Mouse (Mus musculus): Measurements from ENCODE around the gene Sez6l. TPM values are rescaled to one million over a fixed set of nuclear protein-coding genes. Genes with fewer than 3 reads are reported as not detected.

Gene Sez6l
- total and polyA plus RNA-seq, 2 experiments from 2014 or later = 43.5 to 80.1 TPM

DNA sequence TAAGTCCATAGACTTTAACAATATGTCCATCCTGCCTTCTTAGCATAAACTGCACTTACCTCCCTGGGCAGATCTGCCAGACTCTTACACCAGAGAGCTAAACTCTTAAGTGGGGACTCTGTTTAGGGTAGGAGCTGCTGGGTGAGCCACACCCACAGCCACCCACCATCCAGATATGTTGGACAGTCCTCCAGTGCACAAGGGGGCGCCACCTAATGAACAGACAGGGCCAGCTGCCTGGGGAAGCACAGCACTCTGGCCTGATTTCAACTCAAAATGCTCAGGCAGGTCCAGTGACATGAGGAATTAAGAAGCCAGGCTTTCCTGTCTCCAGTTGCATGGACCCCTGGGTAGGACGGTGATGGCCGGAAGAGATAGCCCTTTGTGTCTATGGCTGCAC is 60.5 kb downstream of the Sez6l start:
- no peaks in the 10 kb centered on the region for H3K9me3 ChIP-seq (ENCODE audit: low read length)
- H3K36me3 ChIP-seq (ENCODE audit: insufficient read depth, low read length) = no peaks in the 10 kb centered on the region
- no peak overlapping the region for H3K27ac ChIP-seq
- ATAC-seq = no peak
- no peak overlapping the region for H3K9ac ChIP-seq (replicated peaks; ENCODE audit: low read length)
- H3K4me2 ChIP-seq (ENCODE audit: low read depth, low read length) = no peak overlapping the region
- H3K4me1 ChIP-seq (ENCODE audit: insufficient read depth, low read length) = peaks cover 29% of the 10 kb centered on the region
- no peak for DNase-seq (ENCODE audit: low spot score)
- no peaks in the 10 kb centered on the region for H3K27me3 ChIP-seq (ENCODE audit: insufficient read depth, low read length)
- no peak overlapping the region for H3K4me3 ChIP-seq (ENCODE audit: low read length)
- TF ChIP-seq CTCF (IDR thresholded peaks at IDR 0.05; ENCODE audit: low read depth) = peak; percentile 34
- WGBS = 95% methylated on average over 3 of the region's 3 CpGs

DNA sequence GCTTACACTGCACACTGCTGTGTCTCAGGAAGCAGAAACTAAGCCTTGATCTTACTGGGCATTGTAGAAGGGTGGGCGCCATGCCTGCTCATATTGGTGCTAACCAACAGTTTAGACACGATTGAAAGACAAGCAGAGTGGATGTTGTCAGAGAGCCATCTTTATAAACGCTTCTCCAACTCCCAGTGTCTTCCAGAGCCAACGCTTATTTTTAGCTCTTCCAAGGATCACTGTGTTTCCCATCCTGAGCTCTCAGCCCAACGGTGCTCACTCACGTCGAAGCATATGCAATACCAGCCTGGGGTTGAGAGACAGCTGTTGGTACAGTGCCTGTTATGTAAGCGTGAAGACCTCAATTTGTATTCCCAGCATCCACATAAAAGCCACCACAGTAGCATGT is 66.6 kb downstream of the Sez6l start:
- Histone ChIP-seq H3K27me3 (ENCODE audit: insufficient read depth, low read length) (no peaks in the 10 kb centered on the region), H3K9me3 (ENCODE audit: low read length) (no peaks in the 10 kb centered on the region), H3K36me3 (ENCODE audit: insufficient read depth, low read length) (no peaks in the 10 kb centered on the region), H3K4me2 (ENCODE audit: low read depth, low read length) (no peak overlapping the region), H3K9ac (replicated peaks; ENCODE audit: low read length) (no peak overlapping the region), H3K4me3 (ENCODE audit: low read length) (no peak overlapping the region), H3K27ac (0 out of 2 replicates have a peak overlapping the region, but pooled peaks have one; percentile 5), H3K4me1 (ENCODE audit: insufficient read depth, low read length) (peaks cover 10% of the 10 kb centered on the region)
- WGBS = 48% methylated on average over 8 of the region's 8 CpGs
- ATAC-seq (no peak), DNase-seq (ENCODE audit: low spot score) (no peak)
- no peak for TF ChIP-seq CTCF (IDR thresholded peaks at IDR 0.05; ENCODE audit: low read depth)

GRCm38 (mm10) chr5:112509916-112510315 is 67.1 kb downstream of the Sez6l start:
- no peak overlapping the region for H3K4me3 ChIP-seq (ENCODE audit: low read length)
- H3K4me2 ChIP-seq (ENCODE audit: low read depth, low read length) = no peak overlapping the region
- no peak overlapping the region for H3K9ac ChIP-seq (replicated peaks; ENCODE audit: low read length)
- TF ChIP-seq CTCF (IDR thresholded peaks at IDR 0.05; ENCODE audit: low read depth) = no peak
- no peak for ATAC-seq
- H3K36me3 ChIP-seq (ENCODE audit: insufficient read depth, low read length) = no peaks in the 10 kb centered on the region
- H3K9me3 ChIP-seq (ENCODE audit: low read length) = no peaks in the 10 kb centered on the region
- no peak for DNase-seq (ENCODE audit: low spot score)
- H3K27me3 ChIP-seq (ENCODE audit: insufficient read depth, low read length) = no peaks in the 10 kb centered on the region
- 80% methylated on average over 5 of the region's 5 CpGs for WGBS
- H3K4me1 ChIP-seq (ENCODE audit: insufficient read depth, low read length) = peaks cover 13% of the 10 kb centered on the region
- 0 out of 2 replicates have a peak overlapping the region, but pooled peaks have one; percentile 5 for H3K27ac ChIP-seq

DNA sequence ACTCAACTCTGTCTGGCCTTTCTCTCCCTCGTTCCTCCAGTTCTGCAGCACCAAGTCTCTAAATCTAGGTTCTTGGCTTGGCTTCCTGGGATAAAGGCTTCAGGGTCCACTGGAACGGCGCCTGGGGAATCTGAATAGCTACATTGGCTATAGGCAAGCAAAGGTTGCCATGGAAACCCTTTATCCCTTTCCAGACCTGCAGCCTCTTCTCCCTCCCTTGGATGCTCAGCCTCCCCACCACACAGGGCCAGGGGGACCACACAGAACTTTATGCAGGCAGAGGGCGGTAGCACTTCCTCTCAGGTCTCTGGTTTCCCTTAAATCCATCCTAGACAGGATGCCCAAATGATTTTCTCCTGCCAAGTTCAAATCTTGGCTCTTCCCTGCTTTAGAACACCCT is 71.4 kb downstream of the Sez6l start:
- 15% methylated on average over 4 of the region's 4 CpGs for WGBS
- H3K4me3 ChIP-seq (ENCODE audit: low read length) = no peak overlapping the region
- no peaks in the 10 kb centered on the region for H3K36me3 ChIP-seq (ENCODE audit: insufficient read depth, low read length)
- H3K4me1 ChIP-seq (ENCODE audit: insufficient read depth, low read length) = peaks cover 15% of the 10 kb centered on the region
- peak; percentile 89 for DNase-seq (ENCODE audit: low spot score)
- peak; percentile 39 for TF ChIP-seq CTCF (IDR thresholded peaks at IDR 0.05; ENCODE audit: low read depth)
- H3K9me3 ChIP-seq (ENCODE audit: low read length) = no peaks in the 10 kb centered on the region
- H3K27me3 ChIP-seq (ENCODE audit: insufficient read depth, low read length) = no peaks in the 10 kb centered on the region
- no peak overlapping the region for H3K4me2 ChIP-seq (ENCODE audit: low read depth, low read length)
- no peak overlapping the region for H3K9ac ChIP-seq (replicated peaks; ENCODE audit: low read length)
- peak; percentile 83 for ATAC-seq
- H3K27ac ChIP-seq = peak overlapping the region; percentile 64

DNA sequence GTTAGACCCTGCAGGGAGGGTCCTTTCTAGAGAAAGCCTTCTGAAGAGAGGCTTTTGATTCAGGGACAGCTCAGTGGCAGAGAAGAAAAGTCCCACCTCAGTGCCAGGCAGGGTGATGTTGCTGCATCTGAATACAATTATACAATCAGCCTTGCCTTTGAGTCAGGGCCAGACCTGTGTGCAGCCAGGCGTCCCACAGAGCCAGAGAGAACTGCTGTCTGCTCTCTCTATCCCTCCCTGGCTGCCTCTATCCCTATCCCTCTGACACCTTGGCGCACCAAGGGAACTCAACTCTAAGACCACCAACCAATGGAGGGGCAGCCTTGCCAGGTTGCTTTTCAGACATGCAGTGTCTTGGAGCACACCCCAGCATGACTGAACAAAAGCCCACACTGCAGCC is 75.6 kb downstream of the Sez6l start:
- Histone ChIP-seq H3K4me3 (ENCODE audit: low read length) (no peak overlapping the region), H3K9ac (replicated peaks; ENCODE audit: low read length) (no peak overlapping the region), H3K4me1 (ENCODE audit: insufficient read depth, low read length) (peaks cover 27% of the 10 kb centered on the region), H3K36me3 (ENCODE audit: insufficient read depth, low read length) (no peaks in the 10 kb centered on the region), H3K9me3 (ENCODE audit: low read length) (no peaks in the 10 kb centered on the region), H3K27ac (peak overlapping the region; percentile 54; the same call in 1 of the 2 replicates), H3K27me3 (ENCODE audit: insufficient read depth, low read length) (no peaks in the 10 kb centered on the region), H3K4me2 (ENCODE audit: low read depth, low read length) (no peak overlapping the region)
- WGBS = 34% methylated on average over 2 of the region's 2 CpGs
- TF ChIP-seq CTCF (IDR thresholded peaks at IDR 0.05; ENCODE audit: low read depth) = no peak
- DNase-seq (ENCODE audit: low spot score) (peak; percentile 52), ATAC-seq (peak; percentile 27; the same call in 1 of the 2 replicates)

GRCm38 (mm10) chr5:112499918-112500682 is 76.9 kb downstream of the Sez6l start:
- DNase-seq (ENCODE audit: low spot score) (peak; percentile 60), ATAC-seq (peak; percentile 41)
- Histone ChIP-seq H3K4me3 (ENCODE audit: low read length) (no peak overlapping the region), H3K9ac (replicated peaks; ENCODE audit: low read length) (no peak overlapping the region), H3K27ac (no peak overlapping the region; the same call in 1 of the 2 replicates), H3K9me3 (ENCODE audit: low read length) (no peaks in the 10 kb centered on the region), H3K4me2 (ENCODE audit: low read depth, low read length) (no peak overlapping the region), H3K4me1 (ENCODE audit: insufficient read depth, low read length) (peaks cover 18% of the 10 kb centered on the region), H3K36me3 (ENCODE audit: insufficient read depth, low read length) (no peaks in the 10 kb centered on the region), H3K27me3 (ENCODE audit: insufficient read depth, low read length) (no peaks in the 10 kb centered on the region)
- 47% methylated on average over 8 of the region's 8 CpGs for WGBS
- TF ChIP-seq CTCF (IDR thresholded peaks at IDR 0.05; ENCODE audit: low read depth) = 0 out of 2 replicates have a peak, but pooled peaks have one; percentile 18
